18 mouse cellular contexts compared by ENCODE assay signal in genomic region chr17:33631236-33631635, GRCm38 (mm10). TPM values are rescaled to one million over a fixed set of nuclear protein-coding genes. Genes with fewer than 3 reads are reported as not detected.
DNase-seq lines count a peak whose midpoint lies in the region; ATAC-seq lines count a peak whose summit lies in the region.
"Had no signal": no experiment of that assay in that cellular context is flagged by ENCODE, and none has a peak within 500 bp of the region (broad histone marks: within the 10 kb centered on the region; RNA-seq: fewer than 3 reads in every experiment).

No protein-coding gene starts in this region.

- no peak overlapping the region for H3K4me3 ChIP-seq in hindbrain, embryonic 16.5 days (ENCODE audit: low read length)
- H3K4me3 ChIP-seq in hindbrain, embryonic 12.5 days: no peak overlapping the region
- no peak overlapping the region for H3K4me3 ChIP-seq in liver, embryonic 11.5 days (ENCODE audit: low read depth, low read length)
- no peak overlapping the region for H3K4me3 ChIP-seq in liver, embryonic 12.5 days
- no peak overlapping the region for H3K4me3 ChIP-seq in embryonic facial prominence, embryonic 10.5 days
- H3K4me3 ChIP-seq: liver, embryonic 15.5 days; neural tube, embryonic 12.5 days had no signal

- peak; percentile 39 to 44 for DNase-seq in cerebellum, postnatal 25 days
- no peak for DNase-seq in cerebellum, adult 11 months
- DNase-seq in liver, embryonic 11.5 days (ENCODE audit: low spot score): peak; percentile 29
- peak; percentile 8 for DNase-seq in embryonic facial prominence, embryonic 10.5 days (ENCODE audit: low spot score)
- DNase-seq: B cell, adult 2 months; kidney, adult 18-20 months; right cerebral cortex, adult 18-20 months; thymus, postnatal 25 days had no signal

- H3K27me3 ChIP-seq in hindbrain, embryonic 16.5 days (replicated peaks; ENCODE audit: control insufficient read depth, insufficient read depth, low read length): no peaks in the 10 kb centered on the region
- no peaks in the 10 kb centered on the region for H3K27me3 ChIP-seq in hindbrain, embryonic 12.5 days
- no peaks in the 10 kb centered on the region for H3K27me3 ChIP-seq in liver, embryonic 11.5 days (replicated peaks; ENCODE audit: control insufficient read depth, insufficient read depth, low read length)
- H3K27me3 ChIP-seq in liver, embryonic 12.5 days (replicated peaks): no peaks in the 10 kb centered on the region
- no peaks in the 10 kb centered on the region for H3K27me3 ChIP-seq in embryonic facial prominence, embryonic 10.5 days (replicated peaks; ENCODE audit: low read depth, poor library complexity, severe bottlenecking)
- H3K27me3 ChIP-seq: heart, embryonic 13.5 days; liver, embryonic 15.5 days; neural tube, embryonic 12.5 days had no signal

- 0 out of 2 replicates have a peak overlapping the region, but pooled peaks have one; percentile 11 for H3K9ac ChIP-seq in hindbrain, embryonic 16.5 days (ENCODE audit: low read depth, low read length)
- no peak overlapping the region; the same call in 1 of the 2 replicates for H3K9ac ChIP-seq in hindbrain, embryonic 12.5 days
- no peak overlapping the region for H3K9ac ChIP-seq in liver, embryonic 11.5 days (ENCODE audit: low read depth, low read length)
- H3K9ac ChIP-seq in liver, embryonic 12.5 days: no peak overlapping the region
- H3K9ac ChIP-seq: liver, embryonic 15.5 days; neural tube, embryonic 12.5 days had no signal

- peaks cover 3% of the 10 kb centered on the region for H3K36me3 ChIP-seq in hindbrain, embryonic 16.5 days (ENCODE audit: control insufficient read depth, insufficient read depth, low read length)
- peaks cover 29% of the 10 kb centered on the region for H3K36me3 ChIP-seq in hindbrain, embryonic 12.5 days
- peaks cover 5% of the 10 kb centered on the region; the same call in 1 of the 2 replicates for H3K36me3 ChIP-seq in liver, embryonic 11.5 days (ENCODE audit: control insufficient read depth, insufficient read depth, low read length)
- peaks cover 37% of the 10 kb centered on the region for H3K36me3 ChIP-seq in liver, embryonic 12.5 days
- peaks cover 49% of the 10 kb centered on the region for H3K36me3 ChIP-seq in embryonic facial prominence, embryonic 10.5 days (replicated peaks)

- H3K4me2 ChIP-seq in hindbrain, embryonic 16.5 days (ENCODE audit: low read length): no peak overlapping the region
- no peak overlapping the region for H3K4me2 ChIP-seq in hindbrain, embryonic 12.5 days (replicated peaks)
- H3K4me2 ChIP-seq in liver, embryonic 11.5 days: no peak overlapping the region
- H3K4me2 ChIP-seq in liver, embryonic 12.5 days: no peak overlapping the region

- peak overlapping the region; percentile 3; the same call in 1 of the 2 replicates for H3K27ac ChIP-seq in hindbrain, embryonic 16.5 days (ENCODE audit: low read depth, low read length)
- H3K27ac ChIP-seq in hindbrain, embryonic 12.5 days: no peak overlapping the region
- H3K27ac ChIP-seq in liver, embryonic 11.5 days (ENCODE audit: low read depth, low read length): no peak overlapping the region
- no peak overlapping the region for H3K27ac ChIP-seq in liver, embryonic 12.5 days
- H3K27ac ChIP-seq in embryonic facial prominence, embryonic 10.5 days (replicated peaks): no peak overlapping the region
- H3K27ac ChIP-seq: gastrocnemius, adult 2 months; heart, embryonic 13.5 days; liver, embryonic 15.5 days; neural tube, embryonic 12.5 days had no signal

- no peak for ATAC-seq in hindbrain, embryonic 16.5 days
- no peak for ATAC-seq in hindbrain, embryonic 12.5 days (ENCODE audit: low FRiP score)
- no peak for ATAC-seq in liver, embryonic 11.5 days (replicated peaks; ENCODE audit: low FRiP score)
- no peak for ATAC-seq in liver, embryonic 12.5 days
- ATAC-seq in megakaryocyte progenitor cell, adult 5-6 weeks (replicated peaks; ENCODE audit: poor library complexity): no peak
- ATAC-seq: lung, postnatal 0 days; midbrain, embryonic 16.5 days had no signal

- peaks cover 27% of the 10 kb centered on the region for H3K4me1 ChIP-seq in hindbrain, embryonic 16.5 days (ENCODE audit: control insufficient read depth, insufficient read depth, low read depth, low read length)
- H3K4me1 ChIP-seq in hindbrain, embryonic 12.5 days: peaks cover 14% of the 10 kb centered on the region
- peaks cover 11% of the 10 kb centered on the region for H3K4me1 ChIP-seq in liver, embryonic 11.5 days (replicated peaks; ENCODE audit: control insufficient read depth, insufficient read depth, low read length)
- H3K4me1 ChIP-seq in liver, embryonic 12.5 days: peaks cover 30% of the 10 kb centered on the region
- H3K4me1 ChIP-seq in embryonic facial prominence, embryonic 10.5 days: peaks cover 24% of the 10 kb centered on the region

- no peaks in the 10 kb centered on the region for H3K9me3 ChIP-seq in hindbrain, embryonic 16.5 days (ENCODE audit: control insufficient read depth, low read length)
- no peaks in the 10 kb centered on the region for H3K9me3 ChIP-seq in hindbrain, embryonic 12.5 days (replicated peaks)
- no peaks in the 10 kb centered on the region for H3K9me3 ChIP-seq in liver, embryonic 11.5 days (ENCODE audit: control insufficient read depth, low read length)
- no peaks in the 10 kb centered on the region for H3K9me3 ChIP-seq in liver, embryonic 12.5 days (replicated peaks)
- no peaks in the 10 kb centered on the region for H3K9me3 ChIP-seq in embryonic facial prominence, embryonic 10.5 days
- H3K9me3 ChIP-seq: heart, embryonic 13.5 days; liver, embryonic 15.5 days; neural tube, embryonic 12.5 days had no signal

- WGBS in hindbrain, embryonic 16.5 days: 97% methylated on average over 9 of the region's 9 CpGs
- WGBS in hindbrain, embryonic 12.5 days: 96% methylated on average over 9 of the region's 9 CpGs
- 94% methylated on average over 9 of the region's 9 CpGs for WGBS in liver, embryonic 11.5 days
- WGBS in liver, embryonic 12.5 days (ENCODE audit: insufficient replicate concordance): 93% methylated on average over 9 of the region's 9 CpGs
- WGBS in embryonic facial prominence, embryonic 10.5 days: 96% methylated on average over 9 of the region's 9 CpGs

RNA-seq across cellular contexts. Expression of gene Zfp414, which starts 2.3 kb away (rescaled TPM):
- 50.9 and 71.0 TPM in 2 replicates for polyA plus RNA-seq in hindbrain, embryonic 16.5 days (2015; fragmentation: Nextera tagmentation; extraction: Ambion mirVana)
- polyA plus RNA-seq in hindbrain, embryonic 12.5 days (2016; fragmentation: Nextera tagmentation; extraction: Ambion mirVana): 47.6 and 48.1 TPM in 2 replicates
- 59.8 and 61.4 TPM in 2 replicates for polyA plus RNA-seq in liver, embryonic 11.5 days (2014; fragmentation: Nextera tagmentation; extraction: Ambion mirVana)
- 22.4 and 23.2 TPM in 2 replicates for polyA plus RNA-seq in liver, embryonic 12.5 days (2016; fragmentation: Nextera tagmentation; extraction: Ambion mirVana)
- 53.4 and 58.1 TPM in 2 replicates for polyA plus RNA-seq in embryonic facial prominence, embryonic 10.5 days (2016; fragmentation: Nextera tagmentation; extraction: Ambion mirVana)
- total RNA-seq in megakaryocyte progenitor cell, adult 5-6 weeks (2015): 41.4 and 48.9 TPM in 2 replicates
- 15.0 and 25.0 TPM in 2 replicates for total RNA-seq in megakaryocyte progenitor cell, adult 5-6 weeks (2017)

RNA-seq across cellular contexts. Expression of gene Pram1, which starts 6.6 kb away (rescaled TPM):
- 0.15 and 0.51 TPM in 2 replicates for polyA plus RNA-seq in hindbrain, embryonic 16.5 days (2015; fragmentation: Nextera tagmentation; extraction: Ambion mirVana)
- polyA plus RNA-seq in hindbrain, embryonic 12.5 days (2016; fragmentation: Nextera tagmentation; extraction: Ambion mirVana): 0.45 and 1.0 TPM in 2 replicates
- polyA plus RNA-seq in liver, embryonic 11.5 days (2014; fragmentation: Nextera tagmentation; extraction: Ambion mirVana): 0.82 and 1.6 TPM in 2 replicates
- 0.69 and 1.2 TPM in 2 replicates for polyA plus RNA-seq in liver, embryonic 12.5 days (2016; fragmentation: Nextera tagmentation; extraction: Ambion mirVana)
- 0.55 and 0.65 TPM in 2 replicates for polyA plus RNA-seq in embryonic facial prominence, embryonic 10.5 days (2016; fragmentation: Nextera tagmentation; extraction: Ambion mirVana)
- 39.0 and 43.7 TPM in 2 replicates for total RNA-seq in megakaryocyte progenitor cell, adult 5-6 weeks (2015)
- total RNA-seq in megakaryocyte progenitor cell, adult 5-6 weeks (2017): 10.7 and 11.1 TPM in 2 replicates
- polyA plus RNA-seq: midbrain, embryonic 16.5 days had no signal

RNA-seq across cellular contexts. Expression of gene Hnrnpm, which starts 55.4 kb away (rescaled TPM):
- polyA plus RNA-seq in hindbrain, embryonic 16.5 days (2015; fragmentation: Nextera tagmentation; extraction: Ambion mirVana): 161 and 194 TPM in 2 replicates
- polyA plus RNA-seq in hindbrain, embryonic 12.5 days (2016; fragmentation: Nextera tagmentation; extraction: Ambion mirVana): 390 and 450 TPM in 2 replicates
- polyA plus RNA-seq in liver, embryonic 11.5 days (2014; fragmentation: Nextera tagmentation; extraction: Ambion mirVana): 410 and 431 TPM in 2 replicates
- 222 and 242 TPM in 2 replicates for polyA plus RNA-seq in liver, embryonic 12.5 days (2016; fragmentation: Nextera tagmentation; extraction: Ambion mirVana)
- 567 and 569 TPM in 2 replicates for polyA plus RNA-seq in embryonic facial prominence, embryonic 10.5 days (2016; fragmentation: Nextera tagmentation; extraction: Ambion mirVana)
- total RNA-seq in megakaryocyte progenitor cell, adult 5-6 weeks (2015): 496 and 582 TPM in 2 replicates
- 298 and 344 TPM in 2 replicates for total RNA-seq in megakaryocyte progenitor cell, adult 5-6 weeks (2017)
